Mouse (Mus musculus) liver, adult 2 months (tissue): ENCODE measurements around the gene Tmem178b. TPM values are rescaled to one million over a fixed set of nuclear protein-coding genes. Genes with fewer than 3 reads are reported as not detected.

Experiments used
- DNase-seq: peaks from one replicate; pipeline ENCODE4 v3.0.0-alpha.2; 2011; ENCODE audit warnings: low read depth, low spot score; ENCODE audit errors: extremely low read depth
- H3K27ac ChIP-seq: fragments of 200-500 bp; replicated peaks from 2 replicates; pipeline ENCODE4 v1.5.1; 2012; ENCODE audit warnings: low read depth, mild to moderate bottlenecking, control low read depth, inconsistent platforms, low read length; ENCODE audit not compliant: insufficient read depth
- H3K27me3 ChIP-seq: fragments of 200-500 bp; 2 replicates; pipeline ENCODE4 v1.6.1; 2012; ENCODE audit warnings: mild to moderate bottlenecking, moderate library complexity, low read length, inconsistent platforms; ENCODE audit not compliant: control insufficient read depth, insufficient read depth
- H3K36me3 ChIP-seq: fragments of 200-500 bp; 2 replicates; pipeline ENCODE4 v1.6.1; 2012; ENCODE audit warnings: low read length, inconsistent platforms; ENCODE audit not compliant: control insufficient read depth, insufficient read depth
- H3K4me1 ChIP-seq: fragments of 200-500 bp; 2 replicates; pipeline ENCODE4 v1.6.1; 2011; ENCODE audit warnings: low read length; ENCODE audit not compliant: control insufficient read depth, insufficient read depth
- H3K4me3 ChIP-seq: fragments of 200-500 bp; 2 replicates; pipeline ENCODE4 v1.5.1; 2011; ENCODE audit warnings: low read depth, mild to moderate bottlenecking, control low read depth, low read length, moderate library complexity; ENCODE audit not compliant: insufficient read depth
- H3K79me2 ChIP-seq: fragments of 200-500 bp; 2 replicates; pipeline ENCODE4 v1.6.1; 2012; ENCODE audit warnings: inconsistent platforms, mild to moderate bottlenecking, low read length, moderate library complexity; ENCODE audit not compliant: control insufficient read depth, insufficient read depth
- H3K9ac ChIP-seq: fragments of 200-500 bp; 2 replicates; pipeline ENCODE4 v1.6.1; 2012; ENCODE audit warnings: low read depth, mild to moderate bottlenecking, control low read depth, inconsistent platforms, low read length
- CTCF ChIP-seq: fragments of 200-500 bp; IDR thresholded peaks from 2 replicates; pipeline ENCODE4 v1.5.1; 2011; ENCODE audit warnings: low read depth, low read length, control low read depth
- POLR2A ChIP-seq: fragments of 200-500 bp; IDR thresholded peaks from 2 replicates; pipeline ENCODE4 v1.6.1; 2011; ENCODE audit warnings: low read length, control low read depth; ENCODE audit not compliant: insufficient read depth; ENCODE audit errors: extremely low read depth
- WGBS: fragments of 180-500 bp; shearing (Covaris S2); methylation state at CpG from one replicate; pipeline ENCODE4 v1.1.7; 2018; 5-methylcytosine and 5-hydroxymethylcytosine counted together
- polyA plus RNA-seq: library from polyadenylated mRNA; depleted of rRNA; stranded (reverse); fragments of >200 nt; gene quantifications from 2 replicates; pipeline ENCODE4 v1.2.3, GENCODE M21; 2012
- total RNA-seq: library from RNA; depleted of rRNA; stranded (reverse); fragments of >200 nt; gene quantifications from 2 replicates; pipeline ENCODE4 v1.2.3, GENCODE M21; 2014

Tmem178b gene
- total and polyA plus RNA-seq, 2 experiments = 0.02 to 0.09 TPM

DNA sequence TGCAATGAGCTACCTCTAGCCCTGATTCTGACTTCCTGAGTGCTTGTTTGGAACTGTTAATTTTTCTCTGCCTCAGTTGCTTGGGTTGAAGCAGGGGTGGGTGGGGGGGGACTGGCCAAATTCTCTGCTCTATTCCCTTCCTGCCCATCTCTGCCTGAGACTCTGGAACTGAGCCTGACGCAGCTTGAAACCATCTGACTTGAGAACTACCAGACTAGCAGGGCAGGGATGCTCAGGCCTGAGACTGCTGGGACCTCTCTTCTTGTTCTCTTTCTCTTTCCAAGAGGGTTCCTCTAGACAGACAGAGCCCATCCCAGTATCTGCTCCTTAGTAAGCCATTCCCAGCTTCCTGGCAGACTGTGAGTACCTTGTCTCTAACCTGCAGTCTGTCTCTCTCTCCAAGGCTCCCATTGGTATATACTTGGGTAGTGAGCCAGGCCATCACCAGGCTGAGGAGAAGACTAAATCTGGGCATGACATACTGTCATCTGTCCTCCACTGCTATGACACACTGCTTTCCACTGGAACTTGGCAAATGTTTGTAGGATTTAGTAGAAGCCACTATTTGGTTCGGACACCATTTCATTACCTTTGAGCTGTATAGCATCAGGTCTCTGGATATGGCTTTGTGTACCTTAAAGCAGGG lies 42.7 kb downstream of the Tmem178b start:
- no peaks in the 10 kb centered on the region for H3K27me3 ChIP-seq
- H3K9ac ChIP-seq = no peak overlapping the region
- no peak overlapping the region for H3K4me3 ChIP-seq
- H3K79me2 ChIP-seq = no peaks in the 10 kb centered on the region
- H3K27ac ChIP-seq = no peak overlapping the region
- TF ChIP-seq CTCF (no peak), POLR2A (no peak)
- H3K36me3 ChIP-seq = no peaks in the 10 kb centered on the region
- H3K4me1 ChIP-seq = no peaks in the 10 kb centered on the region
- DNase-seq = no peak
- 72% methylated on average over 2 of the region's 2 CpGs for WGBS

DNA sequence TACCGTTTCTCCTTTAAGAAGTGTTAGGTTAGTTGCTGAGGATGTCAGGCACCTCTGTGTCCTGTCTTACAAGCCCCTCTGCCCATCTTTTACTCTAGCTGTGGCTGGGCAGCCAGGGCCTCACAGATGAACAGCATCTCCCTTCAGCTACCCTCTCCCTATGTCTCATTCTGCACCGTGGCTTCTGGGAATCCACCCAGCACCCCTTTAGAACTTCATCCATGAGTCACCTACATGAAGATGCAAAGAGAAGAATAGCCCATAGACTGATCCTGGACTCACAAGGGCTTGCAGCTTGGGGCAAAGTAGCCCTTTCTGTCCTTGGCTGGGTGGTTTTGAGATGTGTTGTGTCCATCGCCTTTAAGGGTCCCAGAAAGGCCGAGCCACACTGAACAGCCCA lies 43.4 kb downstream of the Tmem178b start:
- no peaks in the 10 kb centered on the region for H3K36me3 ChIP-seq
- DNase-seq = no peak
- no peaks in the 10 kb centered on the region for H3K79me2 ChIP-seq
- no peak overlapping the region for H3K9ac ChIP-seq
- no peaks in the 10 kb centered on the region for H3K27me3 ChIP-seq
- H3K4me1 ChIP-seq = no peaks in the 10 kb centered on the region
- 83% methylated on average over 4 of the region's 4 CpGs for WGBS
- TF ChIP-seq CTCF (no peak), POLR2A (no peak)
- no peak overlapping the region for H3K27ac ChIP-seq
- H3K4me3 ChIP-seq = no peak overlapping the region

DNA sequence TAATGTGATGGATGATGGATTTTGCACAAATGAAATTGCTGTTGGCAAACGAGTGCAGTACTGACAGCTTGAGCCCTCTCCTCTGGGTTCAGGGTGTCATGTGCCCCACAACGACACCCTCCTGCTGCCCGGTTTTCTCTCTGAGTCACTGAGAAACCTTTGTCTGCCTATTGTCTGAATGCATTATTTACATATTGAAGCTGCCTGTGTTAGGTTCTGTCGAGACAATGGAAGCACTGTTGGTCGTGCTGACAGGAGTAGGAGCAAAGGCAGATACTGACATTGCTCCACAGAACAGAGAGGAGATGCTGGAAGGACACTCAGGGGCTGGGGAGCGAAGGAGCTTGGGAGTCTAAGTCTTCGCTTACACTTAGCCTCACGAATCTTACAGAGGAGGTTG lies 44.2 kb downstream of the Tmem178b start:
- no peak for DNase-seq
- Histone ChIP-seq H3K27ac (no peak overlapping the region), H3K4me3 (no peak overlapping the region), H3K79me2 (no peaks in the 10 kb centered on the region), H3K27me3 (no peaks in the 10 kb centered on the region), H3K36me3 (no peaks in the 10 kb centered on the region), H3K9ac (no peak overlapping the region), H3K4me1 (no peaks in the 10 kb centered on the region)
- 50% methylated on average over 8 of the region's 8 CpGs for WGBS
- TF ChIP-seq CTCF = no peak
- TF ChIP-seq POLR2A = no peak

DNA sequence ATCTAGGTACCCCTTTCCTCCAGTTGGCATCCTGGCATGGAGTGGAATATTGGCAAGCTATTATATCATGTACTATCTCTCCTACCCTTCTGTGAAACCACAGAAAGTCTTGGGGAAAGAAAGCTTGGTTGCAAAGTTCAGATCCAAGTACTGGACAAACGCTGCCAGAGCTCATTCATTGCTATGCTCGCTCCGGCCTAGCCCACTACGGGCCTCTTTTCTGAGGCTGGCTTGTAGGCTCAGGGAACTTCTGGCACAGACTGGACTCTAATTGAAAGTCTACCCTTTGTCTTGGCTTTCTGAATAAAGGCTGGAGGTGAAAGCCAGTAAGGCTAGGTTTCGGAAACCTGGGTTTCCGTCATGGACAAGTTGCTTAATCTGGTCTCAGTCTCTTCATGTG lies 44.7 kb downstream of the Tmem178b start:
- 91% methylated on average over 6 of the region's 6 CpGs for WGBS
- Histone ChIP-seq H3K9ac (no peak overlapping the region), H3K27ac (no peak overlapping the region), H3K4me3 (no peak overlapping the region), H3K36me3 (no peaks in the 10 kb centered on the region), H3K27me3 (no peaks in the 10 kb centered on the region), H3K4me1 (no peaks in the 10 kb centered on the region), H3K79me2 (no peaks in the 10 kb centered on the region)
- TF ChIP-seq CTCF = no peak
- DNase-seq = no peak

DNA sequence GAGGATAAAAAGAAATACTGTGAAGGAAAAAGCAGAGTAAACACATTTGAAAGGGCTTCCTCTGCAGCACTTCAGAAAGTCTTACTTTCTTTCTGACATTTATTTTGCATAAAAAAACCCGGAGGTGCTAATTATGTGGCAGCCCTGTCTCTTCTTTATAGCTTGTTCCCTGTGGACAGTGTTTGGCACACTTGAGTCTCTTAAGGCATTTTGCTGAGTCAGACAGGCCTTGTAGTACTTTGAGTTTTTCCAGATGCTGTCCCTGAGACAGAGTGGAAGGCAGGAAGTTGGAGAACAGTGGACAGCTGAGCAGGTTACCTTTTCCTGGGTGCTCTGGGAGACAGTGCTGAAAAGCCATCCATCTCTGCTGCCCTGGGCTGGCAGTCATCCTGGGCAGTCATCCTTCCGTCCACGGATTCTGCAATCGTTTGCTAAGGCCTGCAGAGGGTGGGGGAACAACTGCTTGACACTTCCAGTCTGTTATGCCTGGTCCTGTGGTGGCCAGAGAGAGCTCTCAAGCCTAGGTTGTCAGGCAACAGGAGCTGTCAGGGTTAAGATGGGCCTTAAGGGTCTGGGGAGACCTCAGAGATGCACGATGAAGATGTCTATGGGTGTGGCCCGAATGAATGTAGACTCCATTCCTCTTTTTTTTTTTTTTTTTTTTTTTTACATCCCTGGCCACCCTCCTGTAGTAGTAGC lies 46.1 kb downstream of the Tmem178b start:
- TF ChIP-seq POLR2A = no peak
- TF ChIP-seq CTCF = no peak
- Histone ChIP-seq H3K4me1 (no peaks in the 10 kb centered on the region), H3K36me3 (no peaks in the 10 kb centered on the region), H3K4me3 (no peak overlapping the region), H3K79me2 (no peaks in the 10 kb centered on the region), H3K27me3 (no peaks in the 10 kb centered on the region), H3K27ac (no peak overlapping the region), H3K9ac (no peak overlapping the region)
- WGBS = 75% methylated on average over 6 of the region's 6 CpGs
- no peak for DNase-seq

DNA sequence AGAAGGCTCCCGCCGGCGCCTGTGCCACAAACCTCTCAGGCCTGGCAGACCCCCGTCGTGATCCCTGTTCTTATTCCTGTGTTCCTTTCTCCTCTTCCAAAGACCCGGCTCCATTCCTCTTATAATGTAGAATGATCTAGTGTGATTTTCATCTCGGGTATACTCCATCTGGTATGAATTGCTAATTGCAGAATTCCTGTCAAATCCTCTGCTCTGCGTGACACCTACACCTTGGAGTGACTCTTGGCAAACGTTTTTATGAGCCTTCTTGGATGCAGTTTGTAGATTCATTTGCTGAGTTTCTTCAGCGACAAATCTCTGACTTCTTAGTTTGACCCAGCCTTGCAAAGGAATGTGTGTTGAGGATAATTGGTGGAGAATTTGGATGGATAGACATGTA lies 53.4 kb downstream of the Tmem178b start:
- H3K4me3 ChIP-seq = no peak overlapping the region
- TF ChIP-seq POLR2A (no peak), CTCF (no peak)
- H3K79me2 ChIP-seq = no peaks in the 10 kb centered on the region
- DNase-seq = no peak
- no peaks in the 10 kb centered on the region for H3K27me3 ChIP-seq
- no peaks in the 10 kb centered on the region for H3K36me3 ChIP-seq
- WGBS = 75% methylated on average over 10 of the region's 10 CpGs
- no peaks in the 10 kb centered on the region for H3K4me1 ChIP-seq
- H3K27ac ChIP-seq = no peak overlapping the region
- no peak overlapping the region for H3K9ac ChIP-seq
